8 mouse cellular contexts compared by ENCODE assay signal in genomic region chr7:19180862-19181429, GRCm38 (mm10). TPM values are rescaled to one million over a fixed set of nuclear protein-coding genes. Genes with fewer than 3 reads are reported as not detected.
DNase-seq lines count a peak whose midpoint lies in the region; ATAC-seq and TF ChIP-seq lines count a peak whose summit lies in the region.

No protein-coding gene starts in this region.

- intact Hi-C loops in left cerebral cortex, adult 2 months (cut with DNase I) = no loop called here
- intact Hi-C loops in heart, postnatal 25 days (cut with DNase I) = no loop called here

- peak overlapping the region; percentile 76 for H3K4me2 ChIP-seq in embryonic facial prominence, embryonic 11.5 days (ENCODE audit: low read depth, low read length)

- DNase-seq in left cerebral cortex, adult 2 months (ENCODE audit: extremely low spot score in 1 of 2, low spot score in 2 of 2) = no peak
- no peak for DNase-seq in left cerebral cortex, adult 18-20 months (ENCODE audit: low spot score in 2 of 2)
- DNase-seq in embryonic facial prominence, embryonic 11.5 days (ENCODE audit: low spot score) = peak; percentile 64
- DNase-seq in heart, postnatal 25 days (ENCODE audit: low spot score) = peak; percentile 14
- peak; percentile 80 for DNase-seq in limb, embryonic 10.5 days (ENCODE audit: low spot score)
- peak; percentile 62 for DNase-seq in midbrain, embryonic 10.5 days (ENCODE audit: low spot score)
- peak; percentile 23 to 43 for DNase-seq in thymus, postnatal 10 days (ENCODE audit: low spot score in 2 of 2)
- no peak for DNase-seq in layer of hippocampus, postnatal 14 days (ENCODE audit: low spot score in 2 of 2)

- no peaks in the 10 kb centered on the region for H3K36me3 ChIP-seq in embryonic facial prominence, embryonic 11.5 days (replicated peaks; ENCODE audit: control insufficient read depth, insufficient read depth, low read depth, low read length)
- H3K36me3 ChIP-seq in limb, embryonic 10.5 days = peaks cover 22% of the 10 kb centered on the region
- H3K36me3 ChIP-seq in midbrain, embryonic 10.5 days = peaks cover 14% of the 10 kb centered on the region

- peak overlapping the region; percentile 27 for H3K4me3 ChIP-seq in left cerebral cortex, adult 2 months
- peak overlapping the region; percentile 44 for H3K4me3 ChIP-seq in embryonic facial prominence, embryonic 11.5 days (ENCODE audit: low read depth, low read length)
- peak overlapping the region; percentile 69 for H3K4me3 ChIP-seq in limb, embryonic 10.5 days
- peak overlapping the region; percentile 67 for H3K4me3 ChIP-seq in midbrain, embryonic 10.5 days

- H3K27ac ChIP-seq in left cerebral cortex, adult 2 months = no peak overlapping the region; the same call in 1 of the 2 replicates
- H3K27ac ChIP-seq in embryonic facial prominence, embryonic 11.5 days (replicated peaks; ENCODE audit: low read depth, low read length) = no peak overlapping the region
- H3K27ac ChIP-seq in limb, embryonic 10.5 days = peak overlapping the region; percentile 78
- peak overlapping the region; percentile 76 for H3K27ac ChIP-seq in midbrain, embryonic 10.5 days (replicated peaks)

- no peaks in the 10 kb centered on the region for H3K9me3 ChIP-seq in embryonic facial prominence, embryonic 11.5 days (replicated peaks; ENCODE audit: control insufficient read depth, low read length)
- no peaks in the 10 kb centered on the region for H3K9me3 ChIP-seq in limb, embryonic 10.5 days (replicated peaks)
- no peaks in the 10 kb centered on the region for H3K9me3 ChIP-seq in midbrain, embryonic 10.5 days (replicated peaks)

- ATAC-seq in embryonic facial prominence, embryonic 11.5 days (replicated peaks; ENCODE audit: insufficient number of reproducible peaks, low FRiP score, low TSS enrichment, low read depth) = no peak

- no peak; the same call in 1 of the 2 replicates for TF ChIP-seq CTCF in left cerebral cortex, adult 2 months (IDR thresholded peaks at IDR 0.05)

- peaks cover 42% of the 10 kb centered on the region for H3K27me3 ChIP-seq in embryonic facial prominence, embryonic 11.5 days (ENCODE audit: control insufficient read depth, insufficient read depth, low read length)
- peaks cover 49% of the 10 kb centered on the region for H3K27me3 ChIP-seq in limb, embryonic 10.5 days (ENCODE audit: low read depth, poor library complexity, severe bottlenecking)
- peaks cover 49% of the 10 kb centered on the region for H3K27me3 ChIP-seq in midbrain, embryonic 10.5 days (ENCODE audit: low read depth, poor library complexity, severe bottlenecking)

- peaks cover 3% of the 10 kb centered on the region; the same call in 1 of the 2 replicates for H3K4me1 ChIP-seq in embryonic facial prominence, embryonic 11.5 days (ENCODE audit: control insufficient read depth, insufficient read depth, low read length)
- peaks cover 45% of the 10 kb centered on the region for H3K4me1 ChIP-seq in limb, embryonic 10.5 days
- peaks cover 51% of the 10 kb centered on the region for H3K4me1 ChIP-seq in midbrain, embryonic 10.5 days

- 1% methylated on average over 26 of the region's 27 CpGs for WGBS in embryonic facial prominence, embryonic 11.5 days
- 1% methylated on average over 27 of the region's 27 CpGs for WGBS in limb, embryonic 10.5 days
- 2% methylated on average over 26 of the region's 27 CpGs for WGBS in midbrain, embryonic 10.5 days

- H3K9ac ChIP-seq in embryonic facial prominence, embryonic 11.5 days (replicated peaks; ENCODE audit: low read length) = peak overlapping the region; percentile 68

RNA-seq across cellular contexts. Expression of gene Eml2, which starts 4.7 kb away (rescaled TPM):
- total RNA-seq in left cerebral cortex, adult 2 months (2021) = 100 to 1,000 TPM; 131 to 138 TPM
- total RNA-seq in left cerebral cortex, adult 18-20 months (2021) = 100 to 1,000 TPM; 141 to 147 TPM
- 2.1 and 2.3 TPM in 2 replicates for polyA plus RNA-seq in embryonic facial prominence, embryonic 11.5 days (2014; fragmentation: Nextera tagmentation; extraction: Ambion mirVana)
- total RNA-seq in heart, postnatal 25 days (2021) = 10 to 100 TPM; 37.1 to 37.8 TPM
- polyA plus RNA-seq in limb, embryonic 10.5 days (2016; fragmentation: Nextera tagmentation; extraction: Ambion mirVana) = 3.2 and 6.4 TPM in 2 replicates
- polyA plus RNA-seq in midbrain, embryonic 10.5 days (2016; fragmentation: Nextera tagmentation; extraction: Ambion mirVana) = 4.3 and 4.8 TPM in 2 replicates
- 100 to 1,000 TPM; 175 to 197 TPM for total RNA-seq in layer of hippocampus, postnatal 14 days (2021)

RNA-seq across cellular contexts. Expression of gene Gipr, which starts 15.0 kb away (rescaled TPM):
- 1 to 10 TPM; 1.8 to 1.9 TPM for total RNA-seq in left cerebral cortex, adult 2 months (2021)
- 1 to 10 TPM; 1.4 to 1.8 TPM for total RNA-seq in left cerebral cortex, adult 18-20 months (2021)
- polyA plus RNA-seq in embryonic facial prominence, embryonic 11.5 days (2014; fragmentation: Nextera tagmentation; extraction: Ambion mirVana) = 0.15 and 0.77 TPM in 2 replicates
- under 1 TPM; 0.21 to 0.22 TPM for total RNA-seq in heart, postnatal 25 days (2021)
- polyA plus RNA-seq in limb, embryonic 10.5 days (2016; fragmentation: Nextera tagmentation; extraction: Ambion mirVana) = 0.06 and 0.09 TPM in 2 replicates
- 0.60 and 1.5 TPM in 2 replicates for polyA plus RNA-seq in midbrain, embryonic 10.5 days (2016; fragmentation: Nextera tagmentation; extraction: Ambion mirVana)
- 1 to 10 TPM in 1 of 2 experiments, under 1 TPM in 1; 0.55 to 1.6 TPM for total RNA-seq in layer of hippocampus, postnatal 14 days (2021)

RNA-seq across cellular contexts. Expression of gene Gpr4, which starts 31.4 kb away (rescaled TPM):
- 1 to 10 TPM; 2.4 to 3.8 TPM for total RNA-seq in left cerebral cortex, adult 2 months (2021)
- 1 to 10 TPM; 2.5 to 3.6 TPM for total RNA-seq in left cerebral cortex, adult 18-20 months (2021)
- polyA plus RNA-seq in embryonic facial prominence, embryonic 11.5 days (2014; fragmentation: Nextera tagmentation; extraction: Ambion mirVana) = 1.4 and 1.8 TPM in 2 replicates
- 1 to 10 TPM; 8.6 to 9.4 TPM for total RNA-seq in heart, postnatal 25 days (2021)
- 6.5 and 8.5 TPM in 2 replicates for polyA plus RNA-seq in limb, embryonic 10.5 days (2016; fragmentation: Nextera tagmentation; extraction: Ambion mirVana)
- polyA plus RNA-seq in midbrain, embryonic 10.5 days (2016; fragmentation: Nextera tagmentation; extraction: Ambion mirVana) = 2.4 and 2.6 TPM in 2 replicates
- total RNA-seq in layer of hippocampus, postnatal 14 days (2021) = 1 to 10 TPM; 4.1 to 4.6 TPM

RNA-seq across cellular contexts. Expression of gene Snrpd2, which starts 31.4 kb away (rescaled TPM):
- 10 to 100 TPM; 69.8 to 73.3 TPM for total RNA-seq in left cerebral cortex, adult 2 months (2021)
- 10 to 100 TPM; 73.9 to 78.5 TPM for total RNA-seq in left cerebral cortex, adult 18-20 months (2021)
- polyA plus RNA-seq in embryonic facial prominence, embryonic 11.5 days (2014; fragmentation: Nextera tagmentation; extraction: Ambion mirVana) = 157 and 171 TPM in 2 replicates
- total RNA-seq in heart, postnatal 25 days (2021) = 10 to 100 TPM; 67.8 to 71.0 TPM
- polyA plus RNA-seq in limb, embryonic 10.5 days (2016; fragmentation: Nextera tagmentation; extraction: Ambion mirVana) = 176 and 199 TPM in 2 replicates
- 168 and 180 TPM in 2 replicates for polyA plus RNA-seq in midbrain, embryonic 10.5 days (2016; fragmentation: Nextera tagmentation; extraction: Ambion mirVana)
- total RNA-seq in layer of hippocampus, postnatal 14 days (2021) = 10 to 100 TPM; 76.5 to 86.4 TPM

RNA-seq across cellular contexts. Expression of gene Qpctl, which starts 31.9 kb away (rescaled TPM):
- total RNA-seq in left cerebral cortex, adult 2 months (2021) = 10 to 100 TPM; 14.8 to 16.3 TPM
- total RNA-seq in left cerebral cortex, adult 18-20 months (2021) = 10 to 100 TPM; 15.0 to 17.0 TPM
- 9.4 and 9.7 TPM in 2 replicates for polyA plus RNA-seq in embryonic facial prominence, embryonic 11.5 days (2014; fragmentation: Nextera tagmentation; extraction: Ambion mirVana)
- total RNA-seq in heart, postnatal 25 days (2021) = 1 to 10 TPM; 4.6 to 5.1 TPM
- polyA plus RNA-seq in limb, embryonic 10.5 days (2016; fragmentation: Nextera tagmentation; extraction: Ambion mirVana) = 12.5 and 14.4 TPM in 2 replicates
- 17.0 and 21.2 TPM in 2 replicates for polyA plus RNA-seq in midbrain, embryonic 10.5 days (2016; fragmentation: Nextera tagmentation; extraction: Ambion mirVana)
- 10 to 100 TPM; 19.5 to 22.4 TPM for total RNA-seq in layer of hippocampus, postnatal 14 days (2021)

Comparison
In these comparisons a context has a peak if more than half of its experiments do, and no peak if none do; other contexts are left out.
1. DNase-seq: peak in embryonic facial prominence, embryonic 11.5 days (single experiment), heart, postnatal 25 days (single experiment), limb, embryonic 10.5 days (single experiment), midbrain, embryonic 10.5 days (single experiment) and thymus, postnatal 10 days (2 of 2); none in left cerebral cortex, adult 2 months (0 of 2), left cerebral cortex, adult 18-20 months (0 of 2) and layer of hippocampus, postnatal 14 days (0 of 2).
2. H3K27ac ChIP-seq: peak in limb, embryonic 10.5 days (single experiment) and midbrain, embryonic 10.5 days (single experiment); none in left cerebral cortex, adult 2 months (single experiment) and embryonic facial prominence, embryonic 11.5 days (single experiment).
3. Peak in every context shown above with its lines, with median percentiles within 50 percentile points of each other: H3K4me3 ChIP-seq.